Mouse (Mus musculus) MEL (cell line): ENCODE measurements at regions not wholly inside any gene's neighbourhood (a gene's known extent, or its start where the extent isn't known, plus 50 kb on each side); places are given as distances from the start of the nearest gene placed in this dataset.

Source experiments
- DNase-seq: peaks from one replicate; pipeline ENCODE4 v3.0.0; 2011; ENCODE audit warnings: low read depth, low spot score
- H3K27ac ChIP-seq: 2 replicates; pipeline ENCODE4 v1.5.1; 2012; ENCODE audit warnings: low read depth, mild to moderate bottlenecking, control low read depth, low read length, moderate library complexity; ENCODE audit not compliant: control insufficient read depth
- H3K27me3 ChIP-seq, 2 experiments: fragments of 150-350 bp in 1 of 2; sonication (generic) in 1 of 2; 2 replicates each; pipeline ENCODE4 v1.6.1; 2012; ENCODE audit warnings: low read length in 2 of 2, mild to moderate bottlenecking in 2 of 2, improper control_type of control experiment in 1 of 2, moderate library complexity in 1 of 2; ENCODE audit not compliant: insufficient read depth in 2 of 2, control insufficient read depth in 1 of 2
- H3K36me3 ChIP-seq, 2 experiments: 2 replicates each; pipeline ENCODE4 v1.6.1; 2012 to 2014; ENCODE audit warnings: low read length in 2 of 2, improper control_type of control experiment in 1 of 2, inconsistent platforms in 1 of 2, mild to moderate bottlenecking in 1 of 2; ENCODE audit not compliant: insufficient read depth in 2 of 2, control insufficient read depth in 1 of 2
- H3K4me1 ChIP-seq, 2 experiments: fragments of 150-350 bp in 1 of 2; sonication (generic) in 1 of 2; 2 replicates each; pipeline ENCODE4 v1.6.1; 2012; ENCODE audit warnings: low read length in 2 of 2, improper control_type of control experiment in 1 of 2, mild to moderate bottlenecking in 1 of 2; ENCODE audit not compliant: insufficient read depth in 2 of 2, control insufficient read depth in 1 of 2
- H3K4me3 ChIP-seq, 2 experiments: fragments of 150-350 bp in 1 of 2; sonication (generic) in 1 of 2; 2 replicates each; pipeline ENCODE4 v1.5.1; 2012; ENCODE audit warnings: low read depth in 2 of 2, low read length in 2 of 2, mild to moderate bottlenecking in 2 of 2, moderate library complexity in 2 of 2, control low read depth in 1 of 2, improper control_type of control experiment in 1 of 2; ENCODE audit not compliant: control insufficient read depth in 1 of 2, insufficient read depth in 1 of 2
- H3K79me2 ChIP-seq: 2 replicates; pipeline ENCODE4 v1.6.1; 2012; ENCODE audit warnings: mild to moderate bottlenecking, low read length, moderate library complexity; ENCODE audit not compliant: control insufficient read depth, poor library complexity, insufficient read depth
- H3K9ac ChIP-seq: 2 replicates; pipeline ENCODE4 v1.6.1; 2012; ENCODE audit warnings: low read depth, mild to moderate bottlenecking, control low read depth, low read length, moderate library complexity; ENCODE audit not compliant: control insufficient read depth, poor library complexity, severe bottlenecking
- H3K9me3 ChIP-seq: fragments of 150-350 bp; sonication (generic); replicated peaks from 2 replicates; pipeline ENCODE4 v1.6.1; 2012; ENCODE audit warnings: mild to moderate bottlenecking, low read length, improper control_type of control experiment, moderate library complexity; ENCODE audit not compliant: insufficient read depth
- EP300 ChIP-seq, 2 experiments: IDR thresholded peaks; 2 replicates each; pipeline ENCODE4 v1.6.1; 2011; ENCODE audit warnings: improper control_type of control experiment in 2 of 2, low read length in 2 of 2, low read depth in 1 of 2, mild to moderate bottlenecking in 1 of 2
- GABPA ChIP-seq: IDR thresholded peaks from 2 replicates; pipeline ENCODE4 v1.6.1; 2012; ENCODE audit warnings: low read depth, mild to moderate bottlenecking, inconsistent platforms, low read length, improper control_type of control experiment, moderate library complexity
- GATA1 ChIP-seq: IDR thresholded peaks from 2 replicates; pipeline ENCODE4 v1.6.1; 2011; ENCODE audit warnings: low read depth, low read length, improper control_type of control experiment
- HCFC1 ChIP-seq: IDR thresholded peaks from 2 replicates; pipeline ENCODE4 v1.6.1; 2012; ENCODE audit warnings: low read depth, mild to moderate bottlenecking, inconsistent platforms, low read length, improper control_type of control experiment, moderate library complexity
- KAT2A ChIP-seq: conservative IDR thresholded peaks from 2 replicates; pipeline ENCODE4 v1.6.1; 2012; ENCODE audit warnings: low read depth, low read length, improper control_type of control experiment, inconsistent platforms
- MAFK ChIP-seq: IDR thresholded peaks from 2 replicates; pipeline ENCODE4 v1.6.1; 2011; ENCODE audit warnings: low read depth, mild to moderate bottlenecking, low read length, improper control_type of control experiment, borderline replicate concordance
- MAX ChIP-seq: IDR thresholded peaks from 2 replicates; pipeline ENCODE4 v1.6.1; 2011; ENCODE audit warnings: low read length, improper control_type of control experiment
- MEF2A ChIP-seq: IDR thresholded peaks from 2 replicates; pipeline ENCODE4 v1.6.1; 2014; ENCODE audit warnings: low read depth, mild to moderate bottlenecking, inconsistent platforms, low read length, improper control_type of control experiment; ENCODE audit not compliant: poor library complexity, insufficient replicate concordance, severe bottlenecking; ENCODE audit errors: extremely low read depth
- NELFE ChIP-seq: IDR thresholded peaks from 2 replicates; pipeline ENCODE4 v1.6.1; 2011; ENCODE audit warnings: low read depth, low read length, improper control_type of control experiment
- POLR2AphosphoS5 ChIP-seq: IDR thresholded peaks from 2 replicates; pipeline ENCODE4 v1.6.1; 2012; ENCODE audit warnings: low read depth, borderline replicate concordance, mild to moderate bottlenecking, inconsistent platforms, low read length, moderate library complexity, mixed read lengths
- RAD21 ChIP-seq: IDR thresholded peaks from 2 replicates; pipeline ENCODE4 v1.6.1; 2011; ENCODE audit warnings: mild to moderate bottlenecking, low read depth, low read length, improper control_type of control experiment
- SIN3A ChIP-seq: IDR thresholded peaks from 2 replicates; pipeline ENCODE4 v1.6.1; 2012; ENCODE audit warnings: low read length, improper control_type of control experiment, inconsistent platforms
- SMC3 ChIP-seq: IDR thresholded peaks from 2 replicates; pipeline ENCODE4 v1.6.1; 2011; ENCODE audit warnings: low read depth, low read length, improper control_type of control experiment
- TAL1 ChIP-seq: IDR thresholded peaks from 2 replicates; pipeline ENCODE4 v1.6.1; 2012; ENCODE audit warnings: mild to moderate bottlenecking, inconsistent platforms, low read length, moderate library complexity, mixed read lengths
- UBTF ChIP-seq: IDR thresholded peaks from 2 replicates; pipeline ENCODE4 v1.6.1; 2012; ENCODE audit warnings: low read depth, mild to moderate bottlenecking, inconsistent platforms, low read length, improper control_type of control experiment, moderate library complexity, borderline replicate concordance; ENCODE audit not compliant: insufficient read depth
- ZC3H11A ChIP-seq: IDR thresholded peaks from 2 replicates; pipeline ENCODE4 v1.6.1; 2012; ENCODE audit warnings: low read depth, mild to moderate bottlenecking, inconsistent platforms, low read length, improper control_type of control experiment

DNA sequence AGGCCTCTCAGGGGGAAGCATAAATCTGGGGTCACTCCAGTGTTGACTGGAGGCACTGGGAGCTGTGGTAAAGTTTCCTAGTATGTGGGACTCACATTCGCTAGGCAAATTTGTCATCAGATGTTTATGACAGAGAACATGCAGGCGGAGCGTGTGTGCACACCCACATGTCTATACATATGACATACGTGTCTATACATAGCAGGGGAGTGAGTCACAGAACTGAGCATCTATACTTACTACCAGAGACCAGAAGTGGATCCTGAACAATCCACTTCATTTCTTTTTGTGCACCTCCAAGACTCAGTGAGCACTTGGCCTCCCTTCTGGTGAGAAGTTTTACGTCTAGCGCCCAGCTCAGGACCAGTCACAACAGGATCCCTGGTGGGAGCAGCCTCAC lies 118.6 kb downstream of the Cdh26 start:
- Histone ChIP-seq H3K36me3 (no peaks in the 10 kb centered on the region), H3K27me3 (no peaks in the 10 kb centered on the region), H3K27ac (no peak overlapping the region), H3K9me3 (no peaks in the 10 kb centered on the region), H3K4me1 (no peaks in the 10 kb centered on the region), H3K9ac (no peak overlapping the region), H3K79me2 (no peaks in the 10 kb centered on the region), H3K4me3 (no peak overlapping the region)
- TF ChIP-seq GABPA (no peak), SIN3A (no peak), EP300 (IDR thresholded peaks at IDR 0.05; ENCODE audit: low read depth in 1 of 2, low read length in 2 of 2) (no peak), MAFK (no peak), UBTF (no peak), HCFC1 (no peak), ZC3H11A (no peak), MEF2A (no peak), RAD21 (no peak), POLR2AphosphoS5 (no peak), MAX (no peak)
- no peak for DNase-seq

- no peak overlapping the region for H3K9ac ChIP-seq
- TF ChIP-seq NELFE (no peak), TAL1 (no peak)
- H3K4me3 ChIP-seq, result no peak overlapping the region
- DNase-seq, result no peak
- no peaks in the 10 kb centered on the region for H3K4me1 ChIP-seq
- H3K36me3 ChIP-seq, result no peaks in the 10 kb centered on the region
- H3K27me3 ChIP-seq, result no peaks in the 10 kb centered on the region
- no peak overlapping the region for H3K27ac ChIP-seq
- no peaks in the 10 kb centered on the region for H3K9me3 ChIP-seq
- no peaks in the 10 kb centered on the region for H3K79me2 ChIP-seq
These were observed 123.4 kb downstream of the Cdh26 start for GRCm38 (mm10) chr2:178553736-178554135.

- no peak for DNase-seq
- no peak for TF ChIP-seq SIN3A
- TF ChIP-seq KAT2A, result no peak
- no peak for TF ChIP-seq TAL1
- no peak for TF ChIP-seq ZC3H11A
- no peak for TF ChIP-seq RAD21
- TF ChIP-seq SMC3, result no peak
- no peak for TF ChIP-seq GATA1
- H3K9ac ChIP-seq, result no peak overlapping the region
- H3K79me2 ChIP-seq, result no peaks in the 10 kb centered on the region
- H3K4me3 ChIP-seq, result no peak overlapping the region
- no peaks in the 10 kb centered on the region for H3K36me3 ChIP-seq
- H3K27me3 ChIP-seq, result no peaks in the 10 kb centered on the region
- no peaks in the 10 kb centered on the region for H3K9me3 ChIP-seq
- no peak overlapping the region for H3K27ac ChIP-seq
- H3K4me1 ChIP-seq, result no peaks in the 10 kb centered on the region
These were observed 125.5 kb downstream of the Cdh26 start for GRCm38 (mm10) chr2:178555692-178556340.
